Mouse (Mus musculus): ENCODE results near the gene Stx3. TPM values are rescaled to one million over a fixed set of nuclear protein-coding genes. Genes with fewer than 3 reads are reported as not detected.

The Stx3 gene
- 1.9 and 2.0 TPM in 2 replicates for polyA plus RNA-seq (2015; fragmentation: Nextera tagmentation; extraction: Ambion mirVana)

DNA sequence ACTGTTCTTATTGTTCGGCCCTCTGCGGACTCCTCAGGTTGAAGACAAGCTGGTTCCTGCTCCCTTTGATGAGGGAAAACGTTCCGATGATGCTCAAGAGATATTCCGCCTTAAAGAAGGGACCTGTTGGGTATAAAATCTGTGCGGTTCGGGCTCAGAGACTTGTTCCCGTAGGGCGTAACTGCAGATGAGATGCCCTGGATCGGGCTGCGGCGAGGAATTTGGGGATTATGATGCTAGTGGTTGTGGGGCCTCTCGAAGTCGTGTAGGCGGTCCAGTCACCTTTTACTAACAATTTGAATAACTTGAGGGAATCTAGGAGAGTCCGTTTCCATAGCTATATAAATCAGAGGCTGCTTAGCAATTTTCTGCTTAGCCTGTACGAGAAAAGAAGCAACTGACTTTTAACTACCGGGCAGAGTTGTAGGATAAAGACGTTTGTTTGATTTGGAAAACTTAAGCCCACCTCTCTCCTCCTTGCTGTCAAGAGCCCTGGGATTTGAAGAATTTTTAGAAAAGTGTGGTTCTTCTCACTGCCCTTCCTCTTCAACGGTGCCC is at the start of gene Stx3:
Gene Stx3, minus strand, starts transcription at position 261 of the 558 bp plus-strand sequence.
- Histone ChIP-seq H3K27me3 (peaks cover 55% of the 10 kb centered on the region), H3K27ac (no peak within 1 kb of the TSS), H3K4me3 (replicated peaks) (peak within 1 kb of the TSS; percentile 56), H3K9me3 (replicated peaks) (no peaks in the 10 kb centered on the region), H3K36me3 (no peaks in the 10 kb centered on the region), H3K4me1 (replicated peaks) (peaks cover 11% of the 10 kb centered on the region), H3K4me2 (peak within 1 kb of the TSS; percentile 76), H3K9ac (no peak within 1 kb of the TSS; the same call in 1 of the 2 replicates)
- under 1% methylated on average over 20 of the region's 20 CpGs for WGBS (ENCODE audit: insufficient replicate concordance)
- ATAC-seq (ENCODE audit: low read depth) = no peak
- DNase-seq = no peak

DNA sequence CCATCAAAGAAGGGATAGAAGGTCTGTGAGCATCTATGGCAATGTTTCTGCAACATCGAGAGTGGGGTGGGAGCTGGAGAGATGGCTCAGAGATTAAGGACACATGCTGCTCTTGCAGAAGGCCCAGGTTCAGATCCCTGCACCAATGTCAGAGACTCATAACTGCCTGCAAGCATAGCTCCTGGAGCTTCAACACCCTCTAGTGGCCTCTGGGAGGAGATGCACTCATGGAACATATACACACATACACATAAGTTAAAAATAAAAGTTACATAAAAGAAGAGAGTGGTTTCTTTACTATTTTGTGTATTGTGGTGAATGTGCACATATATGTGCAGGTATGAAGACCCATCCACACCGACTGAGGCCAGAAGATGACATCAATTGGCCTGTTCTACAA is 48.6 kb upstream of the Stx3 start:
- ATAC-seq (ENCODE audit: low read depth) (no peak), DNase-seq (no peak)
- WGBS (ENCODE audit: insufficient replicate concordance) = 63% methylated on average over 2 of the region's 2 CpGs
- no peaks in the 10 kb centered on the region for H3K36me3 ChIP-seq
- no peaks in the 10 kb centered on the region for H3K9me3 ChIP-seq (replicated peaks)
- no peaks in the 10 kb centered on the region for H3K4me1 ChIP-seq (replicated peaks)
- no peak overlapping the region for H3K4me2 ChIP-seq
- H3K27me3 ChIP-seq = no peaks in the 10 kb centered on the region
- no peak overlapping the region for H3K27ac ChIP-seq
- H3K4me3 ChIP-seq (replicated peaks) = no peak overlapping the region
- no peak overlapping the region for H3K9ac ChIP-seq

DNA sequence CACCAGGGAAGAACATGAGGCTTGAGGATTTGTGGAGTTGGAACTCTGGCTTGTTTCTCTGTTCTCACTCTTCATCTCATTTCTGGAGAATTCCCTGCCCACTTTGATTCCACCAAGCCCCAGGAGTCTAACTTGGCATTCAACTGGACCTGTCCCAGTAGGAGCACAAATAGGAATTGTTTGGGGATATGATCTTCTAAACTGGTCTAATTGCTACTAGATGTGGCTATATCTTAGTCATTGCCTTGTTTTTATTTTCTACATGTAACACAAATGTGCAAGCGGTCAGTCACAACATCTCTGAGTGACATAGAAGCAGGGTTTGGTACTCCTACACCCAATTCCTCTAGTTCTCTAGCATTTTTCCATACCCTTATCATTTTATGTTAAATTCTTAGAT is 41.8 kb upstream of the Stx3 start, which contains the start of gene Olfr1418:
Gene Olfr1418, minus strand, starts transcription at position 101 of the 400 bp plus-strand sequence.
- ATAC-seq (ENCODE audit: low read depth) = no peak
- no peaks in the 10 kb centered on the region for H3K36me3 ChIP-seq

DNA sequence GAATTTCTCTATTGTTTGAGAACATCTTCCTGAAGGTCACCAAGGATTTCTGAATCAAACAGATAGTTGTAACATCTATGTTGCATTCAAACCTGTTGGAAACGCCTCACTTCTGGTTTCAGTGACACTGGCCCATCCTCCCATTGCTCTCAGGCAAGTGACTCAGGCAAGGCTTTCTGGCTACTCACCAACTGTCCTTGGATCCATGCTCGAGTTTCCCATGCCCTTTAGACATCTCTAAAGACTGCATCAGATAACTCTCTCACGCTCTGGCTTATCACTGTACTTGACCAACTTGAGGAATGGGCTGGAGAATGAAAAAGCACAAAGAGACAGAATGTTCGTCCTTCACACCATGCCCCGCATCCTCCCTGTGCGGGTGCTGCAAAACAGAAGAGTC is 37.3 kb upstream of the Stx3 start:
- ATAC-seq (ENCODE audit: low read depth) = no peak
- no peak overlapping the region for H3K27ac ChIP-seq
- WGBS (ENCODE audit: insufficient replicate concordance) = 58% methylated on average over 6 of the region's 6 CpGs
- no peaks in the 10 kb centered on the region for H3K4me1 ChIP-seq (replicated peaks)
- H3K9ac ChIP-seq = no peak overlapping the region
- no peak overlapping the region for H3K4me2 ChIP-seq
- H3K36me3 ChIP-seq = no peaks in the 10 kb centered on the region
- H3K4me3 ChIP-seq (replicated peaks) = no peak overlapping the region
- no peaks in the 10 kb centered on the region for H3K27me3 ChIP-seq
- H3K9me3 ChIP-seq (replicated peaks) = no peaks in the 10 kb centered on the region
- DNase-seq = no peak

More for the DNA sequence above, 41.8 kb upstream of the Stx3 start, which contains the start of gene Olfr1418:
- no peak within 1 kb of the TSS for H3K4me2 ChIP-seq
- H3K4me3 ChIP-seq (replicated peaks) = no peak within 1 kb of the TSS
- H3K9ac ChIP-seq = no peak within 1 kb of the TSS
- H3K4me1 ChIP-seq (replicated peaks) = no peaks in the 10 kb centered on the region
- no peaks in the 10 kb centered on the region for H3K9me3 ChIP-seq (replicated peaks)
- 71% methylated on average over 1 of the region's 1 CpGs for WGBS (ENCODE audit: insufficient replicate concordance)
- no peaks in the 10 kb centered on the region for H3K27me3 ChIP-seq
- no peak for DNase-seq
- no peak within 1 kb of the TSS for H3K27ac ChIP-seq

DNA sequence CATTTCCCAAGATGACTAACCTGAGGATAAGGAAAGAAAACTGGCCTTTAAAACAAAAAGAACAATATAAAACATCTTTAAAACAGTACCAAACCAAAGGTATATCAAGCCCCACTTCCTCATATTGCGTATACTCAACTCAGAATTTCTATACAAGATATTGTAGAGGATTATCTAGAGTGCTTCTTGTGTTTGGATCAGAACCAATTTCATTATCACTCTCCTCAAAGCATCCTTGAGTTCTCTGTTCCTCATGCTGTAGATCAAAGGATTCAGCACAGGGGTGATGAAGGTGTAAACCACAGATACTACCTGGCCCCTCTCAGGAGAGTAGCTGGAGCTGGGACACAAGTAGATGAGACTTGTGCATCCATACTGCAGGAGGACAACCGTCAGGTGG is 35.6 kb upstream of the Stx3 start:
- no peaks in the 10 kb centered on the region for H3K27me3 ChIP-seq
- no peaks in the 10 kb centered on the region for H3K4me1 ChIP-seq (replicated peaks)
- H3K27ac ChIP-seq = no peak overlapping the region
- H3K36me3 ChIP-seq = no peaks in the 10 kb centered on the region
- WGBS (ENCODE audit: insufficient replicate concordance) = 56% methylated on average over 2 of the region's 2 CpGs
- no peak overlapping the region for H3K4me3 ChIP-seq (replicated peaks)
- H3K9ac ChIP-seq = no peak overlapping the region
- no peak for DNase-seq
- H3K4me2 ChIP-seq = no peak overlapping the region
- ATAC-seq (ENCODE audit: low read depth) = no peak
- no peaks in the 10 kb centered on the region for H3K9me3 ChIP-seq (replicated peaks)

DNA sequence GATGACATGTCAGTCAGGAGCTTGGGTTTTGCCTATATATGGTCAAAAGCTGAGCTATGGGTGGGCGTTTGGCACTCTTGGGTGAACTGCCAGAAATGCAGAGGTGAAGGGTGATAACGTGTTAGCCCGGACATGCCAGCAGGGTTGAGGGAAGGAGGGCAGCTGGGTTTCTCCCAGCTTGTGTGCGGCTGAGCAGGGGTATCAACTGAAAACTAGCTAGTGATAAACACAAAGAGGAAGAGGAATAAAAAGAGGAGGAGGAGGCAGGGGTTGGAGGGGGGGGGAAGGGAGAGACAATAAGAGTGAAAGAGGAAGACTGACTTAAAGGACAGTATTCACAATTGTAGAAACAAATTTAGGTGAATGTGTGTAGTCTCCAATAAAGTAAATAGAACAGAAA is 33.4 kb upstream of the Stx3 start:
- Histone ChIP-seq H3K27ac (no peak overlapping the region), H3K9me3 (replicated peaks) (no peaks in the 10 kb centered on the region), H3K9ac (no peak overlapping the region), H3K4me3 (replicated peaks) (no peak overlapping the region), H3K4me1 (replicated peaks) (no peaks in the 10 kb centered on the region), H3K36me3 (no peaks in the 10 kb centered on the region), H3K27me3 (no peaks in the 10 kb centered on the region), H3K4me2 (no peak overlapping the region)
- WGBS (ENCODE audit: insufficient replicate concordance) = 23% methylated on average over 4 of the region's 4 CpGs
- ATAC-seq (ENCODE audit: low read depth) = no peak
- DNase-seq = no peak

DNA sequence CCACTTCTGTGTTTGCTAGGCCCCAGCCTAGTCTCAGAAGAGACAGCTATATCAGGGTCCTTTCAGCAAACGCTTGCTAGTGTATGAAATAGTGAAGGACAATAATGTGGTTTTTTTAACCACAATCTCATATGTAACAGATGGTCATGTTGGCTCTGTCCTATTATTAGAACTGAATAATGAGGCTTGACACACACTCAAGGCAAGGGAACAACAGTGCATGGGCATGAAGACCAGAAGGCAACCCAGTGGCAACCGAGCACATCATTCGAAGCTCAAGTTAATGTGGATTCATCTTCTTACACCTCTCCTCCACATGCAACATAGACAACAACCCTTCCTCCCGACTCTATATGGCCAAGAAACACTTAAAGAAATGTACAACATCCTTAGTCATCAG is 27.1 kb upstream of the Stx3 start:
- H3K27ac ChIP-seq = no peak overlapping the region
- no peaks in the 10 kb centered on the region for H3K36me3 ChIP-seq
- H3K4me2 ChIP-seq = no peak overlapping the region
- no peak overlapping the region for H3K4me3 ChIP-seq (replicated peaks)
- H3K9me3 ChIP-seq (replicated peaks) = no peaks in the 10 kb centered on the region
- no peaks in the 10 kb centered on the region for H3K4me1 ChIP-seq (replicated peaks)
- no peaks in the 10 kb centered on the region for H3K27me3 ChIP-seq
- no peak overlapping the region for H3K9ac ChIP-seq
- WGBS (ENCODE audit: insufficient replicate concordance) = 54% methylated on average over 4 of the region's 4 CpGs
- no peak for DNase-seq
- no peak for ATAC-seq (ENCODE audit: low read depth)

DNA sequence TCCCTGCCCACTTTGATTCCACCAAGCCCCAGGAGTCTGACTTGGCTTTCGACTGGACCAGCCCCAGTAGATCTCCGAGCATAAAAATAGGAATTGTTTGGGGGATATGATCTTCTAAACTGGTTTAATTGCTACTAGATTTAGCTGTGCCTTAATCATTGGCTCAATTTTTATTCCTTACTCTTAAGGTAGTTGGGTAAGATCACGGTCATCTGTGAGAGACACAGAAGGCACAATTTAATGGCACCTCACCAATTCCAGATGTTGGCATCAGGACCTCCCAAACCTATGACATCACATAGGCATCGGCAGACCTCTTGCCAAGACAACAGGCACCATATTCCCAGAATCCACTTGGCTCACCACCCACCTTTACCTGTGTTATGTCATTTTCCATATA is 19.9 kb upstream of the Stx3 start, which contains the start of gene Olfr1417:
Gene Olfr1417, minus strand, starts transcription at position 101 of the 400 bp plus-strand sequence.
- H3K4me1 ChIP-seq (replicated peaks) = no peaks in the 10 kb centered on the region
- DNase-seq = no peak
- no peak within 1 kb of the TSS for H3K9ac ChIP-seq
- 62% methylated on average over 4 of the region's 4 CpGs for WGBS (ENCODE audit: insufficient replicate concordance)
- ATAC-seq (ENCODE audit: low read depth) = no peak
- no peak within 1 kb of the TSS for H3K27ac ChIP-seq
- H3K4me2 ChIP-seq = no peak within 1 kb of the TSS
- H3K36me3 ChIP-seq = no peaks in the 10 kb centered on the region
- H3K27me3 ChIP-seq = no peaks in the 10 kb centered on the region
- H3K4me3 ChIP-seq (replicated peaks) = no peak within 1 kb of the TSS
- no peaks in the 10 kb centered on the region for H3K9me3 ChIP-seq (replicated peaks)

DNA sequence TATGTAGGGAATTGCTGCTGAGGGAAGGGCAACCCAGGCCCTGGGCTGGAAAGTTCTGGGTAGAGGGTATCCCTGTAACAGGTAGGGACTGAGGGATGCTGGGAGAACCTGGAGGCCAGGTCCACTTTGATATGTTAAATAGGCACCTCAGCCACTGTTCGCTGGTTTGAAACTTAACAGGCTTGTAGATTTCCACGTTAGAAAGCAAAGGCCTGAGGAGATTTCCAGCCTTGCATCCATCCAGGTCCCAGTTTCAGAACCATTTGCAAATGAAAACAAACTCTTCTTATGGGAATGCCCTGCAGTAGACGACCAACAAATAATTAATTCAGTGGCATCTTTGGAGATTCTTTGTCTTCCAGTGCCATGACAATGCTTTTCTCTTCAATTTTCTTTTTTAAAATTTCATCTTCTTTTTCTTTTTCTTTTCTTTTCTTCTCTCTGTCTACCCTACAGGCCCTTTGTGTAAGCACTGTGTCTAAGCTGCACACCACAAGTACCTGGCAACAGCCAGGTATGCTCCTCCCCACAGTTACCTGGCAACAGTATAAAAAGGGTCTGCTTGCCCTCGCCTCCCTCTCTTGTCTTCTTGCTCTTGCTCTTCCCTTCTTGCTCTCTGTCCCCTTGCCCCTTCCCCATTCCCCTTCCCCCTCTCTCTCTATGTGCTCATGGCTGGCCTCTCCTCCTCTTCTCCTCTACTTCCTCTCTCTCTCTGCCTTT is 4.3 kb upstream of the Stx3 start:
- peaks cover 24% of the 10 kb centered on the region for H3K27me3 ChIP-seq
- H3K36me3 ChIP-seq = no peaks in the 10 kb centered on the region
- 35% methylated on average over 4 of the region's 4 CpGs for WGBS (ENCODE audit: insufficient replicate concordance)
- peaks cover 6% of the 10 kb centered on the region; the same call in 1 of the 2 replicates for H3K4me1 ChIP-seq (replicated peaks)
- DNase-seq (no peak), ATAC-seq (ENCODE audit: low read depth) (no peak)
- no peak overlapping the region for H3K27ac ChIP-seq
- H3K4me3 ChIP-seq (replicated peaks) = no peak overlapping the region
- H3K9ac ChIP-seq = no peak overlapping the region
- no peak overlapping the region for H3K4me2 ChIP-seq
- no peaks in the 10 kb centered on the region for H3K9me3 ChIP-seq (replicated peaks)

DNA sequence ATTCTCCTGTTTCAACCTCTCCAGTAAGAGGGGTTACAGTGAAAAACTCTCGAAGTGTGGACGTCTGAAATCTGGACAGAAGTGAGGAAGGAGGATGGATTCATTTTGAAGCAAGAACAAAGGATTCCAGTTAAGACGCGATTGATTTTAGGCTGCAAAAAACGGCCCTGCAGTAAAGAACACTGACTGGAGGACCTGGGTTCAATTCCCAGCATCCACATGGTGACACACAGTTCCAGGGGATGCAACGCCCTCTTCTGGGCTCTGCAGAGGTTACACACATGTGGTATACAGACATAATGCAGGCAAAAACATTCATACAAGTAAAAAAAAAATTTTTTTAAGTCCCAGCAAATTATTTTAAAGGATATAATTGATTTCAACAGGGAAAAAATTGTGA is 1.0 kb upstream of the Stx3 start:
- Histone ChIP-seq H3K9ac (no peak overlapping the region), H3K4me1 (replicated peaks) (peaks cover 6% of the 10 kb centered on the region), H3K4me2 (peak overlapping the region; percentile 76; the same call in 1 of the 2 replicates), H3K4me3 (replicated peaks) (no peak overlapping the region), H3K27me3 (peaks cover 55% of the 10 kb centered on the region), H3K9me3 (replicated peaks) (no peaks in the 10 kb centered on the region), H3K36me3 (no peaks in the 10 kb centered on the region), H3K27ac (no peak overlapping the region)
- 29% methylated on average over 6 of the region's 6 CpGs for WGBS (ENCODE audit: insufficient replicate concordance)
- ATAC-seq (ENCODE audit: low read depth) = no peak
- DNase-seq = no peak

DNA sequence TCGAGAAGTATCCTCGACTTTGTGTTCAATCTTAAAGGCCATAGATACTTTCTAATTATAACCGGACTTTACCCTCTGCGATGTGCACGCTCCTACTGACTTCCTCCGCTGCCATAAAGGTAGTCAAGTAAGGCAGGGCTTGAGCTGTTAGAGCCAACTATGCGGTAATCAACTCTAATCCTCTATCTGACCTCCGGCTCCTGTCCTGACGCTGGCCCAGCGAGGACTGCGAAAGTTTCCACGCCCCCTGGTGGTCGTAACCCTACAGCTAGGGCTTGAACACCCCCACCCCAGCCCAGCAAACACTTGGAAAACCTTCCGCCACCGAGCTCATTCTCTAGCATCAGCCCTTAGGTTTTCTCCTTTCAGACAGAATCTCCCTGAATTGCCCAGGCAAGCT is 597 bp upstream of the Stx3 start:
- Histone ChIP-seq H3K27me3 (peaks cover 55% of the 10 kb centered on the region), H3K9ac (no peak overlapping the region), H3K27ac (no peak overlapping the region), H3K4me3 (replicated peaks) (peak overlapping the region; percentile 56), H3K36me3 (no peaks in the 10 kb centered on the region), H3K4me1 (replicated peaks) (peaks cover 10% of the 10 kb centered on the region), H3K4me2 (peak overlapping the region; percentile 76), H3K9me3 (replicated peaks) (no peaks in the 10 kb centered on the region)
- WGBS (ENCODE audit: insufficient replicate concordance) = 2% methylated on average over 15 of the region's 15 CpGs
- ATAC-seq (ENCODE audit: low read depth) (no peak), DNase-seq (peak; percentile 28)
